Mouse (Mus musculus): ENCODE measurements around the gene Galntl6. TPM values are rescaled to one million over a fixed set of nuclear protein-coding genes. Genes with fewer than 3 reads are reported as not detected.
A peak's percentile ranks its signal among the peaks of the same experiment; 100 is the strongest.

Gene Galntl6
- total and polyA plus RNA-seq, 2 experiments from 2014 or later, result 17.5 to 24.3 TPM

DNA sequence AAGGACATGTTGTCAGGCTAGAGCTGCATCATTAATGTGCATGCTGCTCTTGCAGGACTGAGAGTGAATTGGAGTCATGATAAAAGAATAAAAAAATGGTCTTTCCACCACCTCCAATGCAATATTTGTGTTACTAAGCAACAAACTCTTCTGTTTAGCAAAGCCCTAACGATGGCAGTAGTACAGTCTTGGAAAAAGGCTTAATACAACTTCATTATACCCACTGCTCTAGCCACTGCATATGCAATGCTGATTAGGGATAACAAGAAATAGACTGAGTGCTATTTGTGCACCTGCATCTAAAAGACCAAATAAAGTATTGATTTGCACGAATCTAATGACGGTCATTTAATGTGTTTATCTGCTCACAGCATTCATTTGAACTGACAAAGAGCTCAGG is 880.2 kb downstream of the Galntl6 start:
- ATAC-seq (ENCODE audit: low FRiP score) (no peak), DNase-seq (ENCODE audit: low spot score) (no peak)
- H3K4me1 ChIP-seq (ENCODE audit: insufficient read depth, low read length), result no peaks in the 10 kb centered on the region
- H3K36me3 ChIP-seq (ENCODE audit: insufficient read depth, low read length), result no peaks in the 10 kb centered on the region
- H3K4me2 ChIP-seq (ENCODE audit: low read depth, low read length, poor library complexity, severe bottlenecking), result no peak overlapping the region
- TF ChIP-seq CTCF (IDR thresholded peaks at IDR 0.05), result no peak
- H3K4me3 ChIP-seq (ENCODE audit: low read depth, low read length), result no peak overlapping the region
- 66% methylated on average over 3 of the region's 3 CpGs for WGBS
- no peaks in the 10 kb centered on the region for H3K9me3 ChIP-seq (ENCODE audit: low read length)
- no peak overlapping the region for H3K9ac ChIP-seq (replicated peaks; ENCODE audit: low read length, poor library complexity, severe bottlenecking)
- 0 out of 2 replicates have a peak overlapping the region, but pooled peaks have one; percentile 26 for H3K27ac ChIP-seq (ENCODE audit: low read depth, low read length)
- H3K27me3 ChIP-seq (ENCODE audit: insufficient read depth, low read length), result no peaks in the 10 kb centered on the region

- no peaks in the 10 kb centered on the region for H3K36me3 ChIP-seq (ENCODE audit: insufficient read depth, low read length)
- TF ChIP-seq CTCF (IDR thresholded peaks at IDR 0.05), result no peak
- H3K27ac ChIP-seq (ENCODE audit: low read depth, low read length), result no peak overlapping the region
- H3K4me1 ChIP-seq (ENCODE audit: insufficient read depth, low read length), result no peaks in the 10 kb centered on the region
- no peak overlapping the region for H3K4me3 ChIP-seq (ENCODE audit: low read depth, low read length)
- no peak overlapping the region for H3K4me2 ChIP-seq (ENCODE audit: low read depth, low read length, poor library complexity, severe bottlenecking)
- H3K9me3 ChIP-seq (ENCODE audit: low read length), result no peaks in the 10 kb centered on the region
- no peak overlapping the region for H3K9ac ChIP-seq (replicated peaks; ENCODE audit: low read length, poor library complexity, severe bottlenecking)
- 85% methylated on average over 4 of the region's 4 CpGs for WGBS
- DNase-seq (ENCODE audit: low spot score), result no peak
- ATAC-seq (ENCODE audit: low FRiP score), result no peak
- H3K27me3 ChIP-seq (ENCODE audit: insufficient read depth, low read length), result no peaks in the 10 kb centered on the region
Measured at GRCm38 (mm10) chr8:58025558-58025957, 886.9 kb downstream of the Galntl6 start.

DNA sequence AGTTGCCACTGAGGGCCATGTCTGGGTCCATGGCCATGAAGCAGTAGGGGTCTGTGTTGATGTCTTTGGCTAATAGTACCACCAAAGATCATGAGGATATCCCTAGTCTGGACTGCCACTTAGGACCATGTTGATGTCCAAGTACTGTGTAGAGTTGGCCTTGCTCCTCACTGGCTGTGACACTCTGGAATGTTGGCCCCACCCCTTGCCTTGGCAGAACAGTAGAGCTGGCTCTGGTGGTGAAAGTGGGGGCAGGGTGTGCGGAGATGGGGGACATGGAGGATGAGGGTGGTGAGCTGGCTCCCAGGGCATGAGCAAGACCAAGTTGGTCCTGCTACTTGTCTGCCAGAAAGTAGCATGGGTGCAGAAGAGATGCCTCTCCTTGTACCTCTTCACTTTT is 887.3 kb downstream of the Galntl6 start:
- H3K4me3 ChIP-seq (ENCODE audit: low read depth, low read length), result no peak overlapping the region
- TF ChIP-seq CTCF (IDR thresholded peaks at IDR 0.05), result no peak
- no peaks in the 10 kb centered on the region for H3K4me1 ChIP-seq (ENCODE audit: insufficient read depth, low read length)

DNA sequence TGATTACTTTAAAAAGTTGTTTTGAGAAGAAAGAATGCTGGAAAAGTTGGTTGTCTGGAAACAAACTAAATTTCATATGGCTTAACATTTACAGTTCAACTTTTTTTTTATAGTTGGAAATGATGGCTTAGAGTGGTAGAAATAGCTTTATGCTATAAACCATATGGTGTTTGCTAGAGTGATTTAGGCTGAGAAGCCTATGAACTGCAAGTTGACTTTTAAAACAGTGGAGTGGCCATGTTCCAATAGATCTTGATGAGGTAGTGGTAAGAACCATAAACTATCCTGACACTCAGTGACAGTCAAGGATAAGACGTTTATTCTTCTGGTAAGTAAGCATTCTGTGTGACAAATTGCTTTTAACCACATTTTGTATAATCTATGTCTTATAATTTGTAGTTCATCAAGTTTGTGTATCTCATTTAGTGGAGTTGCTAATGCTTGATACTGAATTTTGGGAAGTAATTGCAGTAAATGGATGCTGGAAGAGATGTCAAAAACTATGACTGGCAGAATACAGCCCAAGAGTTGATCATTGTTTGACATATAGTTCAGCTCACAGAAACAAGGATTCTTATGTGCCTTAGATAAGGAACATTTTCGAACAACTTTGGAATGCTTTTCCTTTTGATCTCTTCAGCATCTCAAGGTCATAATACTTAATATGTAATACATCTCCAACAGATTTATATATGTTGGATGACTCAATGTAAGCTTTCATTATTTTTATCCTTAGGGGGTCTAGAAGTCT is 888.8 kb downstream of the Galntl6 start:
- no peak for ATAC-seq (ENCODE audit: low FRiP score)
- Histone ChIP-seq H3K27me3 (ENCODE audit: insufficient read depth, low read length) (no peaks in the 10 kb centered on the region), H3K9me3 (ENCODE audit: low read length) (no peaks in the 10 kb centered on the region), H3K36me3 (ENCODE audit: insufficient read depth, low read length) (no peaks in the 10 kb centered on the region), H3K9ac (replicated peaks; ENCODE audit: low read length, poor library complexity, severe bottlenecking) (no peak overlapping the region), H3K4me3 (ENCODE audit: low read depth, low read length) (no peak overlapping the region), H3K27ac (ENCODE audit: low read depth, low read length) (no peak overlapping the region), H3K4me1 (ENCODE audit: insufficient read depth, low read length) (no peaks in the 10 kb centered on the region), H3K4me2 (ENCODE audit: low read depth, low read length, poor library complexity, severe bottlenecking) (no peak overlapping the region)
- DNase-seq (ENCODE audit: low spot score), result no peak
- TF ChIP-seq CTCF (IDR thresholded peaks at IDR 0.05), result no peak
- WGBS, result 79% methylated on average over 2 of the region's 2 CpGs

More for the DNA sequence above, 887.3 kb downstream of the Galntl6 start:
- Histone ChIP-seq H3K36me3 (ENCODE audit: insufficient read depth, low read length) (no peaks in the 10 kb centered on the region), H3K4me2 (ENCODE audit: low read depth, low read length, poor library complexity, severe bottlenecking) (no peak overlapping the region), H3K9ac (replicated peaks; ENCODE audit: low read length, poor library complexity, severe bottlenecking) (no peak overlapping the region), H3K27ac (ENCODE audit: low read depth, low read length) (no peak overlapping the region), H3K9me3 (ENCODE audit: low read length) (no peaks in the 10 kb centered on the region), H3K27me3 (ENCODE audit: insufficient read depth, low read length) (no peaks in the 10 kb centered on the region)
- 75% methylated on average over 1 of the region's 1 CpGs for WGBS
- no peak for ATAC-seq (ENCODE audit: low FRiP score)
- no peak for DNase-seq (ENCODE audit: low spot score)

DNA sequence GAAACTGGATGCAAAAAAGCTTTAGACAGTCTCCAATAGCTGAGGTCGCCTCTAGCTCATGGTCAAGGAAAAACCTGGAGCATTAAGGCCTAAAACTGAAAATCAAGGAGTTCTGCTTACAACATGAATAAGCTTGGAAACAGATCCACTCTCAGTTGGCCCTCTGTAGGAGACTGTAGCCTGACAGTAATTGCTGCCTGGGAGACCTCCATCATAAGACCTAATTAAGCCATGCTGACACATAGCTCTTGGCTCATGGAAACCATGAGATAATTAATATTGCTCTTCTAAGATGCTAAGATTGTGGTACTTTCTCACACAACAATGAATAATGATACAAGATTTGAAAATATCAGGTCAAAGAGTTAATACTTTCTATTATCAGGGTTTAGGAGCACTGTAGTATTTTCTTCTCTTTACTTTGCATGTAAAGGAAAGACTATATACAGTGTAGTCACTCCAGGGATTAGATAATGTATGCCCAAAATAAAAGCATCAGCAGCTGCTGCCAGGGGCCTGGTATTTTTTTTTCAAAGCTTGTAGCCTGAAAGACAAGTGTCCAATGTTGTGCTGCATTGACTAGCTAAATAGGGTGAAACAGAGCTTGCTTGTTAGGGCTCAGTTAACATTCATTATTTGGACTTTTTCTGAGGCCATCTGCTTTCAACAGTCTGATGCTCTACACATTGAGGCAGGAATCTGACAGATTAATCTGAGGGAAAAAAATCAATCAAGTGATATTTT is 922.8 kb downstream of the Galntl6 start:
- ATAC-seq (ENCODE audit: low FRiP score), result no peak
- Histone ChIP-seq H3K4me2 (ENCODE audit: low read depth, low read length, poor library complexity, severe bottlenecking) (no peak overlapping the region), H3K4me1 (ENCODE audit: insufficient read depth, low read length) (no peaks in the 10 kb centered on the region), H3K9ac (replicated peaks; ENCODE audit: low read length, poor library complexity, severe bottlenecking) (no peak overlapping the region), H3K4me3 (ENCODE audit: low read depth, low read length) (no peak overlapping the region), H3K27ac (ENCODE audit: low read depth, low read length) (no peak overlapping the region), H3K36me3 (ENCODE audit: insufficient read depth, low read length) (no peaks in the 10 kb centered on the region), H3K9me3 (ENCODE audit: low read length) (no peaks in the 10 kb centered on the region), H3K27me3 (ENCODE audit: insufficient read depth, low read length) (no peaks in the 10 kb centered on the region)
- peak; percentile 26 for DNase-seq (ENCODE audit: low spot score)
- WGBS, result 81% methylated on average over 1 of the region's 1 CpGs
- TF ChIP-seq CTCF (IDR thresholded peaks at IDR 0.05), result no peak

GRCm38 (mm10) chr8:57977372-57977771 is 935.1 kb downstream of the Galntl6 start:
- no peak for ATAC-seq (ENCODE audit: low FRiP score)
- no peaks in the 10 kb centered on the region for H3K36me3 ChIP-seq (ENCODE audit: insufficient read depth, low read length)
- H3K9ac ChIP-seq (replicated peaks; ENCODE audit: low read length, poor library complexity, severe bottlenecking), result no peak overlapping the region
- DNase-seq (ENCODE audit: low spot score), result no peak
- TF ChIP-seq CTCF (IDR thresholded peaks at IDR 0.05), result no peak
- H3K4me1 ChIP-seq (ENCODE audit: insufficient read depth, low read length), result no peaks in the 10 kb centered on the region
- no peak overlapping the region for H3K27ac ChIP-seq (ENCODE audit: low read depth, low read length)
- no peak overlapping the region for H3K4me3 ChIP-seq (ENCODE audit: low read depth, low read length)
- H3K27me3 ChIP-seq (ENCODE audit: insufficient read depth, low read length), result no peaks in the 10 kb centered on the region
- WGBS, result 74% methylated on average over 4 of the region's 4 CpGs
- no peaks in the 10 kb centered on the region for H3K9me3 ChIP-seq (ENCODE audit: low read length)
- H3K4me2 ChIP-seq (ENCODE audit: low read depth, low read length, poor library complexity, severe bottlenecking), result no peak overlapping the region
